Comparison of ENCODE assay signal across 10 mouse cellular contexts in genomic region chr16:3839157-3839885, GRCm38 (mm10). TPM values are rescaled to one million over a fixed set of nuclear protein-coding genes. Genes with fewer than 3 reads are reported as not detected.
DNase-seq lines count a peak whose midpoint lies in the region; ATAC-seq and TF ChIP-seq lines count a peak whose summit lies in the region.
"Had no signal": no experiment of that assay in that cellular context is flagged by ENCODE, and none has a peak within 500 bp of the region (broad histone marks: within the 10 kb centered on the region; RNA-seq: fewer than 3 reads in every experiment).

No protein-coding gene starts in this region.

- H3K36me3 ChIP-seq in midbrain, embryonic 14.5 days (ENCODE audit: control insufficient read depth, insufficient read depth, low read length): no peaks in the 10 kb centered on the region
- H3K36me3 ChIP-seq in midbrain, embryonic 13.5 days: no peaks in the 10 kb centered on the region
- H3K36me3 ChIP-seq in kidney, adult 2 months (ENCODE audit: control insufficient read depth, insufficient read depth, low read length): no peaks in the 10 kb centered on the region
- H3K36me3 ChIP-seq in forebrain, embryonic 15.5 days: no peaks in the 10 kb centered on the region
- H3K36me3 ChIP-seq: lung, embryonic 15.5 days had no signal

- peak; percentile 67 for TF ChIP-seq CTCF in kidney, adult 2 months (conservative IDR thresholded peaks at IDR 0.05; ENCODE audit: insufficient read depth, insufficient read length, low read depth, low read length)

- WGBS in midbrain, embryonic 14.5 days: 67% methylated on average over 17 of the region's 17 CpGs
- 63% methylated on average over 17 of the region's 17 CpGs for WGBS in midbrain, embryonic 13.5 days
- WGBS in kidney, adult 2 months: 28% methylated on average over 17 of the region's 17 CpGs
- 69% methylated on average over 17 of the region's 17 CpGs for WGBS in forebrain, embryonic 15.5 days

- no peak for TF ChIP-seq POLR2A in kidney, adult 2 months (IDR thresholded peaks at IDR 0.05; ENCODE audit: low read depth, low read length)

- no peak overlapping the region for H3K27ac ChIP-seq in midbrain, embryonic 14.5 days (replicated peaks; ENCODE audit: low read depth, low read length)
- no peak overlapping the region for H3K27ac ChIP-seq in midbrain, embryonic 13.5 days
- no peak overlapping the region for H3K27ac ChIP-seq in kidney, adult 2 months (ENCODE audit: insufficient read depth, low read depth, low read length)
- no peak overlapping the region for H3K27ac ChIP-seq in forebrain, embryonic 15.5 days (replicated peaks)
- H3K27ac ChIP-seq: lung, embryonic 15.5 days had no signal

- no peaks in the 10 kb centered on the region for H3K9me3 ChIP-seq in midbrain, embryonic 14.5 days (ENCODE audit: control insufficient read depth, low read length)
- H3K9me3 ChIP-seq in midbrain, embryonic 13.5 days: no peaks in the 10 kb centered on the region
- H3K9me3 ChIP-seq in forebrain, embryonic 15.5 days: no peaks in the 10 kb centered on the region
- H3K9me3 ChIP-seq: lung, embryonic 15.5 days had no signal

- no peak for ATAC-seq in midbrain, embryonic 14.5 days (ENCODE audit: low FRiP score, low TSS enrichment)
- ATAC-seq in midbrain, embryonic 13.5 days: no peak
- no peak for ATAC-seq in forebrain, embryonic 15.5 days (replicated peaks)

- no peaks in the 10 kb centered on the region for H3K27me3 ChIP-seq in midbrain, embryonic 14.5 days (ENCODE audit: control insufficient read depth, insufficient read depth, low read length)
- no peaks in the 10 kb centered on the region for H3K27me3 ChIP-seq in midbrain, embryonic 13.5 days
- H3K27me3 ChIP-seq in kidney, adult 2 months (replicated peaks; ENCODE audit: control insufficient read depth, insufficient read depth, low read length): no peaks in the 10 kb centered on the region
- no peaks in the 10 kb centered on the region for H3K27me3 ChIP-seq in forebrain, embryonic 15.5 days
- H3K27me3 ChIP-seq: lung, embryonic 15.5 days had no signal

- H3K4me1 ChIP-seq in midbrain, embryonic 14.5 days (ENCODE audit: control insufficient read depth, insufficient read depth, low read length): 0 out of 2 replicates have a peak, but pooled peaks cover 2% of the 10 kb centered on the region
- 0 out of 2 replicates have a peak, but pooled peaks cover 7% of the 10 kb centered on the region for H3K4me1 ChIP-seq in midbrain, embryonic 13.5 days (replicated peaks)
- no peaks in the 10 kb centered on the region for H3K4me1 ChIP-seq in kidney, adult 2 months (ENCODE audit: control insufficient read depth, insufficient read depth, low read length)
- H3K4me1 ChIP-seq in forebrain, embryonic 15.5 days: no peaks in the 10 kb centered on the region
- H3K4me1 ChIP-seq: lung, embryonic 15.5 days had no signal

- no peak overlapping the region for H3K9ac ChIP-seq in midbrain, embryonic 14.5 days (replicated peaks; ENCODE audit: low read length)
- no peak overlapping the region for H3K9ac ChIP-seq in midbrain, embryonic 13.5 days (replicated peaks)
- no peak overlapping the region for H3K9ac ChIP-seq in forebrain, embryonic 15.5 days (replicated peaks)
- H3K9ac ChIP-seq: lung, embryonic 15.5 days had no signal

- no peak overlapping the region for H3K4me2 ChIP-seq in midbrain, embryonic 14.5 days (ENCODE audit: low read length)
- no peak overlapping the region for H3K4me2 ChIP-seq in midbrain, embryonic 13.5 days (replicated peaks)
- no peak overlapping the region for H3K4me2 ChIP-seq in forebrain, embryonic 15.5 days (replicated peaks)
- H3K4me2 ChIP-seq: lung, embryonic 15.5 days had no signal

- DNase-seq in adrenal gland, adult 2 months: peak; percentile 51
- DNase-seq in adrenal gland, adult 8-10 months: no peak
- DNase-seq in midbrain, embryonic 14.5 days: peak; percentile 41
- peak; percentile 37 for DNase-seq in kidney, adult 2 months
- peak; percentile 11 for DNase-seq in skeletal muscle tissue, adult 2 months (ENCODE audit: low read depth, low spot score)
- DNase-seq in spleen, adult 18-20 months: no peak

- no peak overlapping the region for H3K4me3 ChIP-seq in midbrain, embryonic 14.5 days (replicated peaks; ENCODE audit: low read depth, low read length)
- no peak overlapping the region for H3K4me3 ChIP-seq in midbrain, embryonic 13.5 days (replicated peaks)
- no peak overlapping the region for H3K4me3 ChIP-seq in kidney, adult 2 months (ENCODE audit: insufficient read depth, low read depth, low read length)
- H3K4me3 ChIP-seq in forebrain, embryonic 15.5 days: no peak overlapping the region
- H3K4me3 ChIP-seq: erythroblast, embryonic 14.5 days; lung, embryonic 15.5 days had no signal

RNA-seq across cellular contexts. Expression of gene Zfp174, which starts 7.7 kb away (rescaled TPM):
- total RNA-seq in adrenal gland, adult 2 months (2021): 10 to 100 TPM in 1 of 2 experiments, 1 to 10 TPM in 1; 4.7 to 15.2 TPM
- 2.7 and 5.0 TPM in 2 replicates for polyA plus RNA-seq in adrenal gland, adult 2 months (2012; rRNA removed)
- total RNA-seq in adrenal gland, adult 8-10 months (2022): 10 to 100 TPM in 2 of 4 experiments, 1 to 10 TPM in 2; 6.2 to 22.0 (median 13.8) TPM
- 2.2 and 3.2 TPM in 2 replicates for polyA plus RNA-seq in midbrain, embryonic 14.5 days (2014; fragmentation: Nextera tagmentation; extraction: Ambion mirVana)
- polyA plus RNA-seq in midbrain, embryonic 13.5 days (2015; fragmentation: Nextera tagmentation; extraction: Ambion mirVana): 2.2 TPM in 2 replicates
- 1.1 and 1.3 TPM in 2 replicates for polyA plus RNA-seq in kidney, adult 2 months (2012; rRNA removed)
- 2.6 TPM in 2 replicates for polyA plus RNA-seq in forebrain, embryonic 15.5 days (2015; fragmentation: Nextera tagmentation; extraction: Ambion mirVana)
- polyA plus RNA-seq: erythroblast, embryonic 14.5 days had no signal

RNA-seq across cellular contexts. Expression of gene Olfr15, which starts 8.6 kb away (rescaled TPM):
- total RNA-seq in adrenal gland, adult 2 months (2021): not detected
- not detected in 2 replicates for polyA plus RNA-seq in adrenal gland, adult 2 months (2012; rRNA removed)
- not detected for total RNA-seq in adrenal gland, adult 8-10 months (2022)
- not detected in 2 replicates for polyA plus RNA-seq in midbrain, embryonic 14.5 days (2014; fragmentation: Nextera tagmentation; extraction: Ambion mirVana)
- polyA plus RNA-seq in midbrain, embryonic 13.5 days (2015; fragmentation: Nextera tagmentation; extraction: Ambion mirVana): not detected in 2 replicates
- polyA plus RNA-seq in kidney, adult 2 months (2012; rRNA removed): not detected in 2 replicates
- polyA plus RNA-seq in forebrain, embryonic 15.5 days (2015; fragmentation: Nextera tagmentation; extraction: Ambion mirVana): not detected in 2 replicates
- polyA plus RNA-seq: erythroblast, embryonic 14.5 days; lung, embryonic 15.5 days had no signal

RNA-seq across cellular contexts. Expression of gene Naa60, which starts 32.9 kb away (rescaled TPM):
- total RNA-seq in adrenal gland, adult 2 months (2021): 100 to 1,000 TPM in 1 of 2 experiments, 10 to 100 TPM in 1; 75.7 to 106 TPM
- polyA plus RNA-seq in adrenal gland, adult 2 months (2012; rRNA removed): 91.3 and 122 TPM in 2 replicates
- 100 to 1,000 TPM in 3 of 4 experiments, 10 to 100 TPM in 1; 96.5 to 162 (median 105) TPM for total RNA-seq in adrenal gland, adult 8-10 months (2022)
- polyA plus RNA-seq in midbrain, embryonic 14.5 days (2014; fragmentation: Nextera tagmentation; extraction: Ambion mirVana): 100 and 102 TPM in 2 replicates
- 79.7 and 80.5 TPM in 2 replicates for polyA plus RNA-seq in midbrain, embryonic 13.5 days (2015; fragmentation: Nextera tagmentation; extraction: Ambion mirVana)
- 69.8 and 73.2 TPM in 2 replicates for polyA plus RNA-seq in kidney, adult 2 months (2012; rRNA removed)
- 81.2 and 82.1 TPM in 2 replicates for polyA plus RNA-seq in forebrain, embryonic 15.5 days (2015; fragmentation: Nextera tagmentation; extraction: Ambion mirVana)

RNA-seq across cellular contexts. Expression of gene Zfp597, which starts 45.0 kb away (rescaled TPM):
- 10 to 100 TPM; 11.7 to 19.7 TPM for total RNA-seq in adrenal gland, adult 2 months (2021)
- polyA plus RNA-seq in adrenal gland, adult 2 months (2012; rRNA removed): 3.2 and 4.1 TPM in 2 replicates
- 10 to 100 TPM; 18.9 to 25.4 (median 21.3) TPM for total RNA-seq in adrenal gland, adult 8-10 months (2022)
- polyA plus RNA-seq in midbrain, embryonic 14.5 days (2014; fragmentation: Nextera tagmentation; extraction: Ambion mirVana): 16.2 and 18.5 TPM in 2 replicates
- 15.2 and 17.5 TPM in 2 replicates for polyA plus RNA-seq in midbrain, embryonic 13.5 days (2015; fragmentation: Nextera tagmentation; extraction: Ambion mirVana)
- polyA plus RNA-seq in kidney, adult 2 months (2012; rRNA removed): 2.2 and 2.5 TPM in 2 replicates
- polyA plus RNA-seq in forebrain, embryonic 15.5 days (2015; fragmentation: Nextera tagmentation; extraction: Ambion mirVana): 11.7 and 12.8 TPM in 2 replicates

RNA-seq across cellular contexts. Expression of gene Gm20695, which starts 45.1 kb away (rescaled TPM):
- under 1 TPM in 1 of 2 experiments, not detected in 1; 0.52 TPM for total RNA-seq in adrenal gland, adult 2 months (2021)
- not detected in 2 replicates for polyA plus RNA-seq in adrenal gland, adult 2 months (2012; rRNA removed)
- 1 to 10 TPM; 1.6 to 2.2 (median 2.1) TPM for total RNA-seq in adrenal gland, adult 8-10 months (2022)
- 2.2 and 3.7 TPM in 2 replicates for polyA plus RNA-seq in midbrain, embryonic 14.5 days (2014; fragmentation: Nextera tagmentation; extraction: Ambion mirVana)
- 1.6 and 4.9 TPM in 2 replicates for polyA plus RNA-seq in midbrain, embryonic 13.5 days (2015; fragmentation: Nextera tagmentation; extraction: Ambion mirVana)
- not detected in 2 replicates for polyA plus RNA-seq in kidney, adult 2 months (2012; rRNA removed)
- polyA plus RNA-seq in forebrain, embryonic 15.5 days (2015; fragmentation: Nextera tagmentation; extraction: Ambion mirVana): 1.6 and 4.7 TPM in 2 replicates
- polyA plus RNA-seq: erythroblast, embryonic 14.5 days had no signal

Comparison
In these comparisons a context has a peak if more than half of its experiments do, and no peak if none do; other contexts are left out.
1. DNase-seq: peak in adrenal gland, adult 2 months (single experiment), midbrain, embryonic 14.5 days (single experiment), kidney, adult 2 months (single experiment) and skeletal muscle tissue, adult 2 months (single experiment); none in adrenal gland, adult 8-10 months (single experiment) and spleen, adult 18-20 months (0 of 2).